Mouse (Mus musculus): ENCODE data around the gene Cdk19. TPM values are rescaled to one million over a fixed set of nuclear protein-coding genes. Genes with fewer than 3 reads are reported as not detected.
"Not testable (repeated sequence)": the region's sequence is repeated elsewhere in the genome, so short reads cannot be mapped to it uniquely, and the experiment has no call there.

The Cdk19 gene
- polyA plus RNA-seq, 1 experiment = 5.1 TPM

GRCm38 (mm10) chr10:40519586-40519985 is 180.2 kb downstream of the Cdk19 start:
- no peak for DNase-seq (ENCODE audit: low read depth)

GRCm38 (mm10) chr10:40521579-40521978 is 182.2 kb downstream of the Cdk19 start:
- DNase-seq (ENCODE audit: low read depth) = no peak

- DNase-seq (ENCODE audit: low read depth) = no peak
Observed at GRCm38 (mm10) chr10:40523312-40523975, 184.1 kb downstream of the Cdk19 start.

- DNase-seq (ENCODE audit: low read depth) = no peak
Observed at GRCm38 (mm10) chr10:40524032-40524806, 184.9 kb downstream of the Cdk19 start.

- no peak for DNase-seq (ENCODE audit: low read depth)
Observed at GRCm38 (mm10) chr10:40524991-40525390, 185.6 kb downstream of the Cdk19 start.

GRCm38 (mm10) chr10:40525616-40526155 is 186.3 kb downstream of the Cdk19 start:
- no peak for DNase-seq (ENCODE audit: low read depth)

- DNase-seq (ENCODE audit: low read depth) = no peak
Observed at GRCm38 (mm10) chr10:40526301-40526761, 187.0 kb downstream of the Cdk19 start.

GRCm38 (mm10) chr10:40526986-40527385 is 187.6 kb downstream of the Cdk19 start:
- no peak for DNase-seq (ENCODE audit: low read depth)

GRCm38 (mm10) chr10:40527573-40527972 is 188.2 kb downstream of the Cdk19 start:
- DNase-seq (ENCODE audit: low read depth) = no peak

- no peak for DNase-seq (ENCODE audit: low read depth)
Observed at GRCm38 (mm10) chr10:40528668-40529067, 189.3 kb downstream of the Cdk19 start.

- no peak for DNase-seq (ENCODE audit: low read depth)
Observed at GRCm38 (mm10) chr10:40529617-40530016, 190.3 kb downstream of the Cdk19 start.

GRCm38 (mm10) chr10:40530661-40531060 is 191.3 kb downstream of the Cdk19 start:
- no peak for DNase-seq (ENCODE audit: low read depth)

- not testable (repeated sequence) for DNase-seq (ENCODE audit: low read depth)
Observed at GRCm38 (mm10) chr10:40532586-40532985, 193.2 kb downstream of the Cdk19 start.

Other genes starting within 250 kb of the Cdk19 start
- gene Slc16a10, start 197.3 kb upstream of the Cdk19 start, polyA plus RNA-seq (2012; rRNA removed) = 76.3 and 122 TPM in 2 replicates
- gene Rpf2, start 92.5 kb upstream of the Cdk19 start, polyA plus RNA-seq (2012; rRNA removed) = 2.3 and 2.8 TPM in 2 replicates
- gene Gtf3c6, start 81.5 kb upstream of the Cdk19 start, polyA plus RNA-seq (2012; rRNA removed) = 8.3 and 10.2 TPM in 2 replicates
- 18.4 and 20.4 TPM in 2 replicates for gene Amd1, start 37.4 kb upstream of the Cdk19 start, polyA plus RNA-seq (2012; rRNA removed)
- gene Slc22a16, start 230.8 kb downstream of the Cdk19 start, polyA plus RNA-seq (2012; rRNA removed) = 0.23 and 0.67 TPM in 2 replicates